Mouse (Mus musculus) intestine, embryonic 16.5 days (tissue): ENCODE measurements around the gene Skint3. TPM values are rescaled to one million over a fixed set of nuclear protein-coding genes. Genes with fewer than 3 reads are reported as not detected.
"Not testable (repeated sequence)": the region's sequence is repeated elsewhere in the genome, so short reads cannot be mapped to it uniquely, and the experiment has no call there.

ENCODE experiments used
- ATAC-seq: fragments of 200-750 bp; cut with Nextera tagmentation; 2 replicates; pipeline ENCODE4 v1.8.0; 2017; ENCODE audit warnings: moderate TSS enrichment, moderate library complexity
- H3K27ac ChIP-seq: fragments of 300-500 bp; sonication (generic); 2 replicates; pipeline ENCODE4 v1.5.1; 2014; ENCODE audit warnings: mild to moderate bottlenecking, low read length
- H3K27me3 ChIP-seq: fragments of 300-500 bp; sonication (generic); replicated peaks from 2 replicates; pipeline ENCODE4 v1.6.1; 2014; ENCODE audit warnings: low read length, control low read depth, mixed read lengths; ENCODE audit not compliant: control insufficient read depth, insufficient read depth
- H3K36me3 ChIP-seq: fragments of 300-500 bp; sonication (generic); 2 replicates; pipeline ENCODE4 v1.6.1; 2014; ENCODE audit warnings: low read length, control low read depth; ENCODE audit not compliant: control insufficient read depth, insufficient read depth
- H3K4me1 ChIP-seq: fragments of 300-500 bp; sonication (generic); 2 replicates; pipeline ENCODE4 v1.6.1; 2014; ENCODE audit warnings: low read length, control low read depth, mixed read lengths; ENCODE audit not compliant: control insufficient read depth, insufficient read depth
- H3K4me2 ChIP-seq: fragments of 300-500 bp; sonication (generic); 2 replicates; pipeline ENCODE4 v1.6.1; 2014; ENCODE audit warnings: low read depth, low read length, control low read depth
- H3K4me3 ChIP-seq: fragments of 300-500 bp; sonication (generic); 2 replicates; pipeline ENCODE4 v1.5.1; 2014; ENCODE audit warnings: mild to moderate bottlenecking, low read length
- H3K9ac ChIP-seq: fragments of 300-500 bp; sonication (generic); 2 replicates; pipeline ENCODE4 v1.6.1; 2014; ENCODE audit warnings: low read depth, low read length
- H3K9me3 ChIP-seq: fragments of 300-500 bp; sonication (generic); 2 replicates; pipeline ENCODE4 v1.6.1; 2016; ENCODE audit warnings: low read length, control low read depth; ENCODE audit not compliant: control insufficient read depth
- WGBS: fragments of 180-500 bp; shearing (Covaris S2); extraction: QIAGEN DNeasy Blood & Tissue Kit; methylation state at CpG from one replicate; pipeline ENCODE4 v1.1.7; 2014; 5-methylcytosine and 5-hydroxymethylcytosine counted together
- polyA plus RNA-seq: library from polyadenylated mRNA; unstranded; fragments of >200 nt; fragmentation: Nextera tagmentation; extraction: Ambion mirVana; gene quantifications from 2 replicates; pipeline ENCODE4 v1.2.1, GENCODE M21; 2015

Gene Skint3
- 0.07 and 0.12 TPM in 2 replicates for polyA plus RNA-seq

DNA sequence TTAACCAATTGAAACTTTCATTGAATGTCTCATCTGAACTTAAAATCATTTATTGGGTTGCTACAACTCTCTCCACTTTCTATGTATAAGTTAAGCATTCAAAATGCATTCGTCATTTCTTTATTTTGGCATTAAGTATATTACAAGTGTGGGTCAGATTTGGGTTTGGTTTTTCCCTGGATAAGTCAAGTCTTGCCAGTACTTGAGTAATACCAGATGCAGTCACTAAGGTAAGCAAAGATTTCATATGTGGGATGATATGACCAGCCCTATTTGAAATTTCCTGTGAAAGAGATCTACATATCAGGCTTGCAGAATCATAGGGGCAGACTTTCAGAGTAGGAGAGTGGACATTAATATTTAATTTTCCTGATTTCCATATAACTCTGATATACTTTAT, at the start of gene Skint3:
Gene Skint3, plus strand, starts transcription at position 301 of the 400 bp plus-strand sequence.
- H3K36me3 ChIP-seq = no peaks in the 10 kb centered on the region
- H3K4me1 ChIP-seq = no peaks in the 10 kb centered on the region
- no peaks in the 10 kb centered on the region for H3K9me3 ChIP-seq
- no peak within 1 kb of the TSS for H3K4me3 ChIP-seq
- WGBS = 88% methylated on average over 1 of the region's 1 CpGs
- no peaks in the 10 kb centered on the region for H3K27me3 ChIP-seq
- H3K4me2 ChIP-seq = no peak within 1 kb of the TSS
- no peak within 1 kb of the TSS for H3K27ac ChIP-seq
- no peak within 1 kb of the TSS for H3K9ac ChIP-seq
- no peak for ATAC-seq

DNA sequence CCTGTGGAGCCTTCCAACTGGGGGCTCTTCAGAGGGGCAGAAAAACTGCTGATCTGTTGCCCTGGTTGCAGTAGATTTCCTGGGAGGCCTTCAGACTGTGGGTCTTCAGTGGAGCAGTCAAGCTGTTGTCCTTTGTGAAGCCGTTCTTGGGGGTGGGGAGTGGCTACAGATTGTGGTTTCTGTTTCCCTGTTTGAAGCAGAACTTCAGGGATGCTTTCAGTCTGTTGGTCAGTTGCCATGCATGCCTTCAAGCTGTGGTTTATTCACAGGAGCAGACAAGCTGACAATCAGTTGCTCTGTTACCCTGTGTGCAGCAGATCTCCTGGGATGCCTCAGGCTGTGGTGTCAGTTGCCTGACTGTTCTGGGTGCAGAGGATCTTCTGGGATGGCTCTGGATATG, 11.4 kb downstream of the Skint3 start:
- Histone ChIP-seq H3K9ac (no peak overlapping the region), H3K9me3 (no peaks in the 10 kb centered on the region), H3K36me3 (no peaks in the 10 kb centered on the region), H3K4me1 (no peaks in the 10 kb centered on the region), H3K4me2 (no peak overlapping the region), H3K27me3 (no peaks in the 10 kb centered on the region), H3K4me3 (no peak overlapping the region), H3K27ac (no peak overlapping the region)
- ATAC-seq = no peak
- WGBS = 70% methylated on average over 1 of the region's 1 CpGs

DNA sequence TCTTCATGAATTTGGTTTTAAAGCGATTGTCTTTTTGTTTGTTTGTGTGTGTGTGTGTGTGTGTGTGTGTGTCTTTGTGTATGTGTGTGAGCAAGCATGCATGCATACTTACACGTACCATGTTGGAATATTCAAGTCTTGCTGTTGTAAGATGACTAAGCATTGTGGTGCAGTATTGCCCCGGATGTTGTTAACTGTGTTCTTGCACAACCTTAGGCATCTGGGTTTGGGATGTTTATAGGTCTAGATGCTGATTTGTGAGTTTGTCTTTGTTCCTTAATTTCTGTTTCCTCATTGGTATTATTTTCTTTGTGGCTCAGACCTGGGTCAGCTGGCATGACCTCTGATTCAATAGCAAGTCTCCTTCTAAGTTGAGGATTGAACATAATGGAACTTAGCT, 11.9 kb downstream of the Skint3 start:
- Histone ChIP-seq H3K9ac (no peak overlapping the region), H3K27ac (no peak overlapping the region), H3K9me3 (no peaks in the 10 kb centered on the region), H3K27me3 (no peaks in the 10 kb centered on the region), H3K4me3 (no peak overlapping the region), H3K4me1 (no peaks in the 10 kb centered on the region), H3K4me2 (no peak overlapping the region), H3K36me3 (no peaks in the 10 kb centered on the region)
- 90% methylated on average over 3 of the region's 3 CpGs for WGBS
- no peak for ATAC-seq

DNA sequence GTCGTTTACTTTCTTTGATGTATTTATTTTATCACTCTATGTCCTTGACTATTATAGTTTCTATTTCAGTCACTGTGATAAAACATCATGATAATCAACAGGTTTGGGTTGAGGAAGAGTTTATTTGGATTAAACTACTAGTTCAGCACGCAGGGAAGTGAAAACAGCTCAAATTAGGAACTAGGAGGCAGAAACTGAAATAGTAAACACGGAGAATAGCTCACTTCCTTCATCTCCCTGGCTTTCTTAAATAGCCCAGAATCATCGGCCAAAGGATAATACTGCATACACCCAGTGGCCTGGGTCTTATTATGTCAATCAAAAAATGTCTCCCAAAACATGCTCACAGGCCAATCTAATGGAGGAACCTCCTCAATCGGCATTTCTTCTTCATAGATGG, 24.0 kb downstream of the Skint3 start:
- Histone ChIP-seq H3K4me2 (no peak overlapping the region), H3K9me3 (no peaks in the 10 kb centered on the region), H3K4me1 (no peaks in the 10 kb centered on the region), H3K27me3 (no peaks in the 10 kb centered on the region), H3K27ac (no peak overlapping the region), H3K4me3 (no peak overlapping the region), H3K9ac (no peak overlapping the region), H3K36me3 (no peaks in the 10 kb centered on the region)
- 73% methylated on average over 5 of the region's 5 CpGs for WGBS
- ATAC-seq = no peak

DNA sequence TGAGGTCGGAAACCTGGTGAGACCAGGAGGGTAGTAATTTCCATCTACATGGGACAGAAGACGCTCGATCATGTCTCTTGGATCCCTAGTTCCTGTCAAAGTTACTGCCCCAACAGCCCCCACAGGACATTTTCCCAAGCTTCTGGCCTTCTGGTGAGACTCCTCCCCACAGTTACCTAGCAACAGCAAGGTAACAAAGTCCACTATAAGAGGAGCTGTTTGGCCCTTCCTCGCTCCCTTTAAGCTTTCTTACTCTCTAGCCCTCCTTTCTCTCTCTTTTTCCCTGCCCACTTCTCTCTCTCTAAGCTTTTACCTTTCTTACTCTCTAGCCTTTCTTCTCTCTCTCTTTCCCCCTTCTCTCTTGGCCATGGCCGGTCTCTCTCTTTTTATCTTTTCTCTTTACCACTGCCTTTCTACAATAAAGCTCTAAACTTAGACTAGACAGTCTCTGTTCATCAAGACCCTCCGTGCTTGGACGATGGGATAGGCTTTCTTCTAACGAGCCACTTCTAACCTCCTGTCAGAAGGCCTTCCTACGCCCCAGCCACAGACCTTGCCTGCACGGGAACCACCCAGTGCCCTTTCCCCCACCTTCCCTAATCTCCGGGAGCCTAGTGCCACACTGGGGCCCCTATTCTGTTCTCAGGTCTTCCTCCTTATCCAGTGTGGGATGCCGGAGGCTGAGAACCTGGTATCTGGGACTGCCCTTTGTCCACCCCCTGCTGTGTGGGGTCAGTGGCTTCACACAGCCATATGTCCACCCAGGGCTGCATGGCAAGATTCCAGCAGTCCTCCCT, 55.3 kb downstream of the Skint3 start:
- Histone ChIP-seq H3K4me1 (no peaks in the 10 kb centered on the region), H3K9ac (no peak overlapping the region), H3K4me2 (no peak overlapping the region), H3K27me3 (no peaks in the 10 kb centered on the region), H3K36me3 (no peaks in the 10 kb centered on the region), H3K9me3 (no peaks in the 10 kb centered on the region), H3K27ac (no peak overlapping the region), H3K4me3 (no peak overlapping the region)
- peak; percentile 93 for ATAC-seq
- 76% methylated on average over 12 of the region's 12 CpGs for WGBS

DNA sequence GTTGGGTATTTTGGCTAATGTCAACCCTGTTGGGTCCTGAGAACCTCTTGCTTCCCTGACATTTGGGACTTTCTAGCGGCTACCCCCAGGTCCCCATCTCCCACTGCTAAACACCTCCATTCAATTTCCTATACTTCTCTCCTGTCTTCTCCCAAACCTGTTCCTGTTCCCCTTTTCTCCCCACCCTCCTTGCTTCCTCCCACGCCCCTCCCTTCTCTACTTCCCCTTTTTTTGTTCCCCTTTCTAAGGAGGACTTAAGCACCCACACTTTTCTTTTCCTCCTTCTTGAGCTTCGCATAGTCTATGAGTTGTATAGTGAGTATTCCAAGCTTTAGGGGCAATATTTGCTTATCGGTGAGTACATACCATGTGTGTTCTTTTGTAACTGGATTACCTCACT, 56.4 kb downstream of the Skint3 start:
- H3K9ac ChIP-seq = no peak overlapping the region
- H3K27ac ChIP-seq = no peak overlapping the region
- H3K36me3 ChIP-seq = no peaks in the 10 kb centered on the region
- no peaks in the 10 kb centered on the region for H3K9me3 ChIP-seq
- no peak overlapping the region for H3K4me3 ChIP-seq
- WGBS = 81% methylated on average over 4 of the region's 4 CpGs
- H3K4me1 ChIP-seq = no peaks in the 10 kb centered on the region
- no peak overlapping the region for H3K4me2 ChIP-seq
- no peaks in the 10 kb centered on the region for H3K27me3 ChIP-seq
- no peak for ATAC-seq

DNA sequence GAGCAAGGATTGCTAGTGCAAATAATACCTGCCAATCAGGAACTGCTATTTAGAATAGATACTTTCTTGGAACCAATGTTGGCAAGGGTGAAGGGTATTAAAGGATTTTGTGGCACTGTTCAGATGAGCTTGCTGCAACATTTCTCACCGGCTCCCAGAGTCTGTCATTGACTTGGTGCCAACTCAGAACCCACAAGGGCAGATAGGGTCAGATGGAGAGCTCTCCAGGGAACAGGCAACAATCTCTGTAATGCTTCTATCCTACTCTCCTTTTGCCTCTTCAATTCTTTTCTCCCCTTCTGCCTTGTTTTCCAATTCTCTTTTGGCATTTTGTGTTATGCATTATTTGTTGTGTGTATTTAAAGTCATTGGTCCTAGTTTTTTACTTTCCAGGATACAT, 70.3 kb downstream of the Skint3 start:
- Histone ChIP-seq H3K4me2 (no peak overlapping the region), H3K27ac (no peak overlapping the region), H3K9ac (no peak overlapping the region), H3K36me3 (no peaks in the 10 kb centered on the region), H3K9me3 (no peaks in the 10 kb centered on the region), H3K4me3 (no peak overlapping the region), H3K4me1 (no peaks in the 10 kb centered on the region), H3K27me3 (no peaks in the 10 kb centered on the region)
- peak; percentile 61; the same call in 1 of the 2 replicates for ATAC-seq
- WGBS = 61% methylated on average over 1 of the region's 1 CpGs

DNA sequence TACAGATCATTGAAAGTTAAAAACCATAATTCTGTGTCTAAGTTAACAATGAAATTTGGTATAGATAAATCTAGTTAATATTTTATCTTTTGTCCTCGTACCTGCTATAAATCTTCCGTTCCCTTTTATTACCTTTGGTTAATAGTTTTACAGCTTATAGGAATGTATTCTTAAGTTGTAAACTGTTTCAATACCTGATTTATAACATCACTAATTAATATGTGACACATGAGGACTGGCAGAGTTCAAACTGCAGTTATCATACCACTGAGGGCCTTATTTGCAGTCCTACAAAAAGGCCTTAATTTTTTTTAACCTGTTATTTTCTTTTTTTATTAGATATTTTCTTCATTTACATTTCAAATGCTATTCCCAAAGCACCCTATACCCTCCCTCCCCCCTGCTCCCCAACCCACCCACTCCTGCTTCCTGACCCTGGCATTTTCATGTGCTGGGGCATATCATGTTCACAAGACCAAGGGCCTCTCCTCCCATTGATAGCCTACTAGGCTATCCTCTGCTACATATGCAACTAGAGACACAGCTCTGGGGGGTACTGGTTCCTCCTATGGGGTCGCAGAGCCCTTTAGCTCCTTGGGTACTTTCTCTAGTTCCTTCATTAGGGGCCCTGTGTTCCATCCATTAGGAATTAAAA, 70.9 kb downstream of the Skint3 start:
- no peak overlapping the region for H3K4me2 ChIP-seq
- no peaks in the 10 kb centered on the region for H3K9me3 ChIP-seq
- no peaks in the 10 kb centered on the region for H3K27me3 ChIP-seq
- no peaks in the 10 kb centered on the region for H3K36me3 ChIP-seq
- H3K27ac ChIP-seq = no peak overlapping the region
- H3K4me1 ChIP-seq = no peaks in the 10 kb centered on the region
- no peak overlapping the region for H3K9ac ChIP-seq
- H3K4me3 ChIP-seq = no peak overlapping the region
- 63% methylated on average over 3 of the region's 3 CpGs for WGBS
- ATAC-seq = peak; percentile 92

DNA sequence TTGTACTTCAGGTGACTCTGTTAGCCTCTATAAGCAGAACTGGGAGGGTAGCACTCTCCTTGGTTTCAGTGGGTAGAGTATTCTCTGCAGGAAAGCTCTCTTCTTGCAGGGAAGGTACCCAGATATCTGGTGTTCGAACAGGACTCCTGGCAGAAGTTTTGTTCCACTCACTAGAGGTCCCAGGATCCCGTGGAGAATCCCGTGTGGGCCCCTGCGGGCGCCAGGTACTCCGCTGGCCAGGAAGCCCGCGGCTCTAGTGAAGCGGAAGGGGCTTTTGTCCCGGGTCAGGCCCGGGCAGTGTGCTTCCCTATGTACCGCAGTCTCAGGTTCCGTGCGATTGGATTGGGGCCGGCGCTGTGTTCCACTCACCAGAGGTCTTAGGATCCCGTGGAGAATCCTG, 117.1 kb downstream of the Skint3 start:
- 94% methylated on average over 16 of the region's 17 CpGs for WGBS
- H3K27ac ChIP-seq, H3K4me2 ChIP-seq, H3K27me3 ChIP-seq, ATAC-seq, H3K9me3 ChIP-seq, H3K4me1 ChIP-seq, H3K9ac ChIP-seq, H3K4me3 ChIP-seq, H3K36me3 ChIP-seq: not testable (repeated sequence)
